Mouse (Mus musculus) adipocyte (in vitro differentiated cells): ENCODE measurements around the gene Plin2.
"Not testable (repeated sequence)": the region's sequence is repeated elsewhere in the genome, so short reads cannot be mapped to it uniquely, and the experiment has no call there.

Experiments used
- DNase-seq: peaks from one replicate; pipeline ENCODE4 v3.0.0-alpha.2; 2016; ENCODE audit warnings: low spot score

Gene Plin2

GRCm38 (mm10) chr4:86631831-86632230 lies 38.0 kb downstream of the Plin2 start:
- DNase-seq = no peak

GRCm38 (mm10) chr4:86626496-86626895 lies 43.4 kb downstream of the Plin2 start:
- DNase-seq = not testable (repeated sequence)

GRCm38 (mm10) chr4:86625463-86625862 lies 44.4 kb downstream of the Plin2 start:
- no peak for DNase-seq

- not testable (repeated sequence) for DNase-seq
These were observed 47.3 kb downstream of the Plin2 start for GRCm38 (mm10) chr4:86622532-86622931.

GRCm38 (mm10) chr4:86622116-86622515 lies 47.7 kb downstream of the Plin2 start:
- DNase-seq = no peak

- no peak for DNase-seq
These were observed 49.4 kb downstream of the Plin2 start for GRCm38 (mm10) chr4:86620506-86620905.

GRCm38 (mm10) chr4:86612289-86612620 lies 57.6 kb downstream of the Plin2 start:
- DNase-seq = no peak

- peak; percentile 98 for DNase-seq
These were observed 58.2 kb downstream of the Plin2 start, which contains the start of gene Haus6 for GRCm38 (mm10) chr4:86611524-86612288. TSS of gene Haus6 (minus strand) at chr4:86612055.
